Mouse (Mus musculus) embryonic fibroblast, embryonic 13.5 days (primary cell): ENCODE measurements around the gene Fancb.

Experiments
- CTCF ChIP-seq: IDR thresholded peaks from 2 replicates; pipeline ENCODE4 v1.5.1; 2011; ENCODE audit warnings: mild to moderate bottlenecking, control low read depth, low read length, moderate library complexity, borderline replicate concordance; ENCODE audit not compliant: insufficient read depth
- POLR2A ChIP-seq: IDR thresholded peaks from 2 replicates; pipeline ENCODE4 v1.6.1; 2011; ENCODE audit warnings: low read depth, mild to moderate bottlenecking, control low read depth, low read length, moderate library complexity

DNA sequence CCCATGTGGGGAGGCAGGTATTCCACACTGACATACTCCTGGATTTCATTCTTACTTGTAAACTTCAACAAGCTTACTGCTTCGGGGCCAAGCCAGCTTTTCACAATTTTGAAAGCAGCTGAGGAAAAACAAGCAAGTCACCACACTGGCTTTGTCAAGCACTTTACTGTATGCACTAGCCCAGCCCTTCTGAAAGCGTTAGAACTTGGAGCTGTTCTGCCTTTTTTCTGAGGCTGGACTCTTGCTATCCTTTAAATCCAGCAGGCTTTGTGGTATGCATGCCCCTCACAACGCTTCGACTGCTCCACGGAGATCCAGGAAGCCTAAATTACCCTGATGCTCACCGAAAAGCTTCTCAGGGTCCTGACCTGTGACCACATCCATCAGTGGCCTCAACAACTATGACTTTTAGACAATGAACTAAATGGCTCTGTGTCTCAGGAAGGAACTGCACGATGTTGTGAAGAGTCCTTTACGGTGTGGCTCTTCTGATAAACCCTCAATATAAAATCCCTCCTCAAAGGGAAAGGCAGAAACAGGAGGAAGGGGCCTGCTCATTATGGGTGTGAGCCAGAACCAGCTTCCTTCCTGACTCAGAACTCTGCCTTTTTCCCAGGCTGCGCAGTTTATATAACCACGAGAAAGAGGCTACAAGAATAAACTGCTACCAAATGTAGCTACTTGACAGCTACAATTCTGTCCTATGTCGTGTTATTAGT, 28.4 kb upstream of the Fancb start:
- TF ChIP-seq POLR2A (no peak), CTCF (no peak)
